Mouse (Mus musculus): ENCODE results near the gene Ripor2. TPM values are rescaled to one million over a fixed set of nuclear protein-coding genes. Genes with fewer than 3 reads are reported as not detected.
A peak's percentile ranks its signal among the peaks of the same experiment; 100 is the strongest.

Gene Ripor2
- polyA plus RNA-seq, 1 experiment, result 8.9 TPM

- peak overlapping the region; percentile 27; the same call in 1 of the 2 replicates for H3K27ac ChIP-seq (ENCODE audit: insufficient read depth, low read length)
- peak in 1 of 2 experiments; percentile 5 for DNase-seq
- no peaks in the 10 kb centered on the region for H3K4me1 ChIP-seq (ENCODE audit: control insufficient read depth, insufficient read depth, low read length)
- no peak overlapping the region for H3K4me3 ChIP-seq (replicated peaks; ENCODE audit: insufficient read depth, low read depth, low read length)
- WGBS, result 16% methylated on average over 6 of the region's 6 CpGs
- TF ChIP-seq CTCF (IDR thresholded peaks at IDR 0.05; ENCODE audit: borderline replicate concordance, insufficient read depth, low read depth, low read length) (no peak), POLR2A (IDR thresholded peaks at IDR 0.05; ENCODE audit: borderline replicate concordance, insufficient read depth, low read length) (no peak)
- H3K27me3 ChIP-seq (ENCODE audit: control insufficient read depth, insufficient read depth, low read length), result no peaks in the 10 kb centered on the region; the same call in 1 of the 2 replicates
Measured at GRCm38 (mm10) chr13:24620439-24620838, 38.5 kb downstream of the Ripor2 start.

GRCm38 (mm10) chr13:24623631-24624030, 41.6 kb downstream of the Ripor2 start:
- 94% methylated on average over 4 of the region's 4 CpGs for WGBS
- TF ChIP-seq POLR2A (IDR thresholded peaks at IDR 0.05; ENCODE audit: borderline replicate concordance, insufficient read depth, low read length), result no peak
- no peak for TF ChIP-seq CTCF (IDR thresholded peaks at IDR 0.05; ENCODE audit: borderline replicate concordance, insufficient read depth, low read depth, low read length)
- H3K27ac ChIP-seq (ENCODE audit: insufficient read depth, low read length), result no peak overlapping the region
- no peak for DNase-seq
- no peak overlapping the region for H3K4me3 ChIP-seq (replicated peaks; ENCODE audit: insufficient read depth, low read depth, low read length)
- H3K4me1 ChIP-seq (ENCODE audit: control insufficient read depth, insufficient read depth, low read length), result no peaks in the 10 kb centered on the region
- H3K27me3 ChIP-seq (ENCODE audit: control insufficient read depth, insufficient read depth, low read length), result no peaks in the 10 kb centered on the region

GRCm38 (mm10) chr13:24625071-24625470, 43.1 kb downstream of the Ripor2 start:
- no peaks in the 10 kb centered on the region for H3K4me1 ChIP-seq (ENCODE audit: control insufficient read depth, insufficient read depth, low read length)
- TF ChIP-seq POLR2A (IDR thresholded peaks at IDR 0.05; ENCODE audit: borderline replicate concordance, insufficient read depth, low read length) (no peak), CTCF (IDR thresholded peaks at IDR 0.05; ENCODE audit: borderline replicate concordance, insufficient read depth, low read depth, low read length) (no peak)
- H3K4me3 ChIP-seq (replicated peaks; ENCODE audit: insufficient read depth, low read depth, low read length), result no peak overlapping the region
- no peak overlapping the region for H3K27ac ChIP-seq (ENCODE audit: insufficient read depth, low read length)
- no peak for DNase-seq
- 16% methylated on average over 5 of the region's 5 CpGs for WGBS
- no peaks in the 10 kb centered on the region for H3K27me3 ChIP-seq (ENCODE audit: control insufficient read depth, insufficient read depth, low read length)

GRCm38 (mm10) chr13:24626698-24627436, 44.9 kb downstream of the Ripor2 start:
- WGBS, result 74% methylated on average over 6 of the region's 6 CpGs
- Histone ChIP-seq H3K27ac (ENCODE audit: insufficient read depth, low read length) (no peak overlapping the region), H3K4me1 (ENCODE audit: control insufficient read depth, insufficient read depth, low read length) (no peaks in the 10 kb centered on the region), H3K4me3 (replicated peaks; ENCODE audit: insufficient read depth, low read depth, low read length) (no peak overlapping the region), H3K27me3 (ENCODE audit: control insufficient read depth, insufficient read depth, low read length) (no peaks in the 10 kb centered on the region)
- DNase-seq, result no peak
- TF ChIP-seq POLR2A (IDR thresholded peaks at IDR 0.05; ENCODE audit: borderline replicate concordance, insufficient read depth, low read length) (no peak), CTCF (IDR thresholded peaks at IDR 0.05; ENCODE audit: borderline replicate concordance, insufficient read depth, low read depth, low read length) (no peak)

- Histone ChIP-seq H3K27me3 (ENCODE audit: control insufficient read depth, insufficient read depth, low read length) (no peaks in the 10 kb centered on the region), H3K4me3 (replicated peaks; ENCODE audit: insufficient read depth, low read depth, low read length) (no peak overlapping the region), H3K27ac (ENCODE audit: insufficient read depth, low read length) (no peak overlapping the region), H3K4me1 (ENCODE audit: control insufficient read depth, insufficient read depth, low read length) (no peaks in the 10 kb centered on the region)
- DNase-seq, result no peak
- TF ChIP-seq CTCF (IDR thresholded peaks at IDR 0.05; ENCODE audit: borderline replicate concordance, insufficient read depth, low read depth, low read length), result no peak
- TF ChIP-seq POLR2A (IDR thresholded peaks at IDR 0.05; ENCODE audit: borderline replicate concordance, insufficient read depth, low read length), result no peak
- WGBS, result 90% methylated on average over 4 of the region's 4 CpGs
Measured at GRCm38 (mm10) chr13:24628192-24628591, 46.2 kb downstream of the Ripor2 start.

- Histone ChIP-seq H3K27me3 (ENCODE audit: control insufficient read depth, insufficient read depth, low read length) (no peaks in the 10 kb centered on the region), H3K4me1 (ENCODE audit: control insufficient read depth, insufficient read depth, low read length) (no peaks in the 10 kb centered on the region), H3K27ac (ENCODE audit: insufficient read depth, low read length) (no peak overlapping the region), H3K4me3 (replicated peaks; ENCODE audit: insufficient read depth, low read depth, low read length) (no peak overlapping the region)
- DNase-seq, result no peak
- TF ChIP-seq CTCF (IDR thresholded peaks at IDR 0.05; ENCODE audit: borderline replicate concordance, insufficient read depth, low read depth, low read length), result no peak
- TF ChIP-seq POLR2A (IDR thresholded peaks at IDR 0.05; ENCODE audit: borderline replicate concordance, insufficient read depth, low read length), result no peak
- 17% methylated on average over 6 of the region's 6 CpGs for WGBS
Measured at GRCm38 (mm10) chr13:24629073-24629621, 47.2 kb downstream of the Ripor2 start.

GRCm38 (mm10) chr13:24630364-24630763, 48.4 kb downstream of the Ripor2 start:
- Histone ChIP-seq H3K27me3 (ENCODE audit: control insufficient read depth, insufficient read depth, low read length) (no peaks in the 10 kb centered on the region), H3K4me1 (ENCODE audit: control insufficient read depth, insufficient read depth, low read length) (no peaks in the 10 kb centered on the region), H3K4me3 (replicated peaks; ENCODE audit: insufficient read depth, low read depth, low read length) (no peak overlapping the region), H3K27ac (ENCODE audit: insufficient read depth, low read length) (no peak overlapping the region)
- DNase-seq, result no peak
- no peak for TF ChIP-seq CTCF (IDR thresholded peaks at IDR 0.05; ENCODE audit: borderline replicate concordance, insufficient read depth, low read depth, low read length)
- TF ChIP-seq POLR2A (IDR thresholded peaks at IDR 0.05; ENCODE audit: borderline replicate concordance, insufficient read depth, low read length), result no peak
- 88% methylated on average over 4 of the region's 4 CpGs for WGBS

Measured in cerebellum, adult 2 months (tissue).